Mouse (Mus musculus): Measurements from ENCODE around the gene Rtp2.
"Not testable (repeated sequence)": the region's sequence is repeated elsewhere in the genome, so short reads cannot be mapped to it uniquely, and the experiment has no call there.

Gene Rtp2

DNA sequence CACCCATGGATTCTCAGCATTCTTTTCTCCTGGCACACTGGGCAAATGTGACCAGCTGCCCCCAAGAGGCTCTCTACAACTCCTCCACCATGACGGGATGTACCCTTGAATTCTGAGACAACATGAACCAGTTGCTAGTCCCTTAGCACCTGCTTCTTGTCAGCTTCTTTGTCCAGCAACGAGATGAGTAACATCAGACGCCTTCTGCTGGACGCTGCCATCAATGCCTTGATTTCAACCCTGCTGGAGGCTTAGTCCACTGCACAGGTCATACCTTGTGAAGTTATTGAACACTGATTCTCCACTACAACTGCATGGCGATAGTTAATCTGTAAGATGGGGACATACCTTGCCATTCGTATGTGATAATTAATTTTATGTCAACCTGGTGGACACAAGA is 15.5 kb upstream of the Rtp2 start:
- no peak for DNase-seq

DNA sequence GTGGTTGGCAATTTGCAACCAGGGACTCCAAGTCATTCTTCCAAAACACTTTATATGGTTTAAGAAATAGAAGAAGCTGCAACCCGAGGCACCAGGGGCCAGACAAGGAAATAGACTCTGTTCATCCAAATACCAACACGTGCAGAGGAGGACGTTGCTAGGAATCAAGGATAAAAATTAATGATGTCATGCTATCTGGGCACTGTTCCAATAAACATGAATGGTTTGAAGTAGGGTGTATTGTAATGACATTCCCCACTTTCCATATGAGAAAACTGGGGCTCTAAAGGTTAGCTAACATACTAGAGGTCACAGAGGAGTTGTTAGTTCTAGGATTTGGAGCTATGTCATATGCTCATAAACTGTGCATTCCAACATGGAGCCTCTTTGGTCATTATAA is 12.6 kb upstream of the Rtp2 start:
- no peak for DNase-seq

DNA sequence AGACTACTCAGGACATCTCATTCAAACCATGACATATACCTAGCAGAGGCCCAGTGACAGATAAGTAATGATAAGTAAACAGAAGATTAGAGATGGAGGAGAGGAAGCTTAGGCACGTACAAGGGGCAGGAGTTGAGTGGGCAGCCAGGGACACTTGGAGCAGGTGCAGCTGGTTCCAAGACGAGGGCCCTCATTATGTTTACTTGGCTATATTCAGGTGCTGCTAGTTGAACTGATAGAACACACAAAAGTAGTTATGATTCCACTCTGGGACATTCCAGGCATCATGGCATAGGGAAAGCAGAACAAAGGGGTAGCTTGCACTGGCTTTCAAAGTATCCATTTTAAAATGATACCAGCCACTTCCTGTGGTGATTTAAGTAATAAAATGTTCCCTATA is 2.2 kb upstream of the Rtp2 start:
- DNase-seq, result no peak

DNA sequence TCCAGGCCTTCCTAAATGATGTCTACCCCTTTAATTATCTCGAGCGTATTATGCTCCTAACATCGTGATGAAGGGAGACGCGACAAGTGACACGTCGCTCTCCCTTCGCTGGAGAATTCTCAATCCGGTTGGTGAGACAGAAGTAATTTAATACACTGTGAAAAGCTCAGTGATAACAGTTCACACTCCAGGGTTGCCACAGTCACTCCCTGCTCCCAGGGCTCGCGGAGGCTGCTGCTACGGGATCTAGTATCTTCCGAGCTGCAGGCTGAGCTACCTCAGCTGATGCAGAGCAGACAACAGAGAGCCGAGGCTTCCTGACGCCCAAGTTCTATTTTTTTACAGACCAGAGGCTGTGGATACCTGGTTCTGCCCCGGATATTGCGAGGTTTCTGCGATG is 919 bp downstream of the Rtp2 start:
- DNase-seq, result no peak

DNA sequence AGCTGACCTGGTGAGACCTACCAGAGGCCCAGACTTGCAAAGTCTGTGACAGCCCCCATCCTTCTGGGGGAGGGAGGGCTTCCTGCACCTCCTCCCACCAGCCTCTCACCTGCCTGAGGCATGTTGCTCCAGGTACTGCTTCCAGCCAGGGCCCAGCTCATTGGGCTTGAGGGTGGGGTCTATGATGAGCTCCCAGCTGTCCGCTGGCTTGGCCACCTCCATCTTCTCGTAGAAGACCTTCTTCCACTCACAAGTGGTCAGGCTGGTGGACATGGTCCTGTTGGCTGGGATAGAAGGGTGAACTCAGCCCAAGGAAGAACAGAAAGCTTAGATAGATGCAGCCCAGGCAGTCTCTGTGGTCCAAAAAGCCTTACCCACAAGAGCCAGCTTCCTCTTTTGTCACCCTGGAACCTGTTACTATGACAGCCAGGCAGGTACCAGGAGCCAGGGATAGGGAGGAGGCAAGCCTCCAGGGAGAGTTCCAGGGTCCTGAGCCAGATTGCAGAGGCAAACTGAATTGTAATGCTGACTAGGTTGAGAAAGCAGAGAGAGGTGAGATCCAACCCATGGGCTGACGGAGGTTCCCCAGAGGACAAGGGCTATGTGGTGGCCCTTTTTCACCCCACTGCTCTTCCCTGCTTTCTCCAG is 1.6 kb downstream of the Rtp2 start:
- no peak for DNase-seq

DNA sequence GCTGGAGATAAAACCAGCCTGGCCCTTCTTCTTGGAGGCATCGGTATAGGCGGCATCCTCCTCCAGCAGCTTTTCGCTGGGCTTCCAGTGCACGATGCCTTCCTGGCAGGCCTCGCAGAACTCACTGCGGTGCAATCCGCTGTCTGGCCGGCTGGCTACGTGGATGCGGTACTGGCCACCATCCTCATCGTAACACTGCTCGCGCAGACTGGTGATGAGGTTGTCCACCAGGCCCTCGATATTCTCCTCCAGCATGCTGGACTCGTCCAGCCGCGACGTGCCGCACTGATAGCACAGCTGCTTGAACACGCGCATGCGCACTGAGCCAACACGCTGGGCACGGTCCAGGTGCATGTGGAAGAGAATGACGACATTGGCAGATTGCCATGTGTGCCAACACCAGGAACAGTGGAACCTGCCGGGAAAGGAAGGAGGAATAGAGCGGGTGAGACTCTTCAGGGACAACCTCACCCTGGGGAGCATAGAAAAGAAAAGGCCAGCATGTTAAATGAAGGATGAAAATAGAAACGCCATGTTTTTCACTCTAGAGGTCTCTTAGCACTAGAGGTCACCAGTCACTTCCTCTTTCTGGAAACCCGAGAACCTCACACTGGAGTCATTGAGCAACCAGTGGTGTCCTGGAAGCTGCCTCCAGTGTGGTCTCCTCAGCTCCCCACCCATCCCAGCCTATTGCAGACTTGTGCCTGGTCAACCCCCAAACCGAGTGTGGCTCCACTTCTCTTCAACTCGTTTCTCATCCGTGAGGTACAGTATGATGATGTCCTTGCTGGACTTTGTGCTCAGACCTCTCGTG is 4.7 kb downstream of the Rtp2 start:
- DNase-seq, result no peak

DNA sequence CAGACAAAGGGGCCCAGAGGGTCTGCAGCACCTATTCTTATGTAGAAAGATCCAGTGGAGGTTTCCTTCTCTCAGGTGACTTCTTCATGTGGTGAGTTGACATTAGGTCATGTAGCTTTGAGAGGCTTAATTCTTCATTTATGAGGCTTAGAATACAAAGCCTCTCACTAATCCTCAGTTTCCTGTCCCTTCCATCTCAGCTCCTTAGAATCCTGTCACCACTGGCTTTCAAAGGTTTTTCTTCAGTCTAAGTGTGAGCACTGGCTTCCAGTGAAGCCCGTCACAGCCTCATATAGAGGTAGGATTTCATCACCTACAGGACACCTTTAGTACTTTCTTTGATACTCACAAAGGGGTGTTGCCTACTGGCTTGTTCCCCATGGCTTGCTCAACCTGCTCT is 9.3 kb downstream of the Rtp2 start:
- DNase-seq, result no peak

DNA sequence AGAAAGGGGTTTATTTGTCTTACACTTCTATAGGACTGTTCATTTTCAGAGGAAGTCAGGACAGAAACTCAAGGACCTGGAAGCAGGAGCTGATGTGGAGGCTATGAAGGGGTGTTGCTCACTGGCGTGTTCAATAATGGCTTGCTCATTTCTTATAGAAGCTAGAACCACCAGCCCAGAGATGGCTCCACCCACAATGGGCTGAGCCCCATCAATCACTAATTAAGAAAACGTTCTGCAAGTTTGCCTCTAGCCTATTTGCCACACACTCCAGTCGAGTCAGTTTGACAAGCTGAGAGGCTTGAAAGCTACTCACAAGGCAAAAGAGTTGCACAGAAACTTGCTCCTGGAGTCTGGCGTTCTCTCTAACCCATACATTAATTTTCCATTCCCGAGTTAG is 10.5 kb downstream of the Rtp2 start:
- DNase-seq, result no peak

DNA sequence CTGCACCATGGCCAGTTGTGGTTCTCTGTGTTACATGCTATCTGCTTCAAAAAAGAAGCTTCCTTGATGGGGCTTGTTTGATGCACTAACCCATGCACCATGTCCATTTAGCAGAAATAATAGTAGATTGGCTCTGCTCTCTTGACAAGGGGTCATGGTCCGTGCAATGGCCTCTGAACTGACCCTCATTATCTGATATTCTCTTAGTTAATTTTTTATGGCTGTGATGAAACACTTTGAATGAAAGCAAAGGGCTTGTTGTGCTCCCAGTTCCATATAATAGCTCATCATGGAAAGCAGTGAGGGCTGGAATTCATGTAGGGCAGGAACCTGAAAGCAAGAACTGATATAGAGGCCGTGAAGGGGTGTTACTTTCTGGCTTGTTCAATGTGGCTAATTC is 12.8 kb downstream of the Rtp2 start:
- DNase-seq, result no peak

DNA sequence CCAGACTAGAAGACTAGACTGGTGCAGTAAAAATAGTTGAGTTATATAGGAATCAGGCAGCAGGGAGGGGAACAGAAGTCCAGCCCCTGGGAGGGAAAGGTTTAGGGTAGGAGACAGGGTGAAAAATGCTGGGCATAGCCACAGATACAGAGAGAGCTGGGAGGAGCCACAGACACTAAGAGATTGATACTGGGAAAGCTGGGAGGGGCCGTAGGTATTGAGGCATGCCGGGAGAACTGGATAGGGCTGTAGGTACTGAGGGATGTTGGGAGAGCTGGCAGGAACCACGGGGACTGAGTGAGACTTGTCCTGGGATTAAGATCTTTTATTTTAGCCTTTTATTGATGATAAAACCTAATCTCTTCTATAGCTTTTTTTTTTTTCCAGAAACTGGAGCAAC is 18.8 kb downstream of the Rtp2 start:
- no peak for DNase-seq

DNA sequence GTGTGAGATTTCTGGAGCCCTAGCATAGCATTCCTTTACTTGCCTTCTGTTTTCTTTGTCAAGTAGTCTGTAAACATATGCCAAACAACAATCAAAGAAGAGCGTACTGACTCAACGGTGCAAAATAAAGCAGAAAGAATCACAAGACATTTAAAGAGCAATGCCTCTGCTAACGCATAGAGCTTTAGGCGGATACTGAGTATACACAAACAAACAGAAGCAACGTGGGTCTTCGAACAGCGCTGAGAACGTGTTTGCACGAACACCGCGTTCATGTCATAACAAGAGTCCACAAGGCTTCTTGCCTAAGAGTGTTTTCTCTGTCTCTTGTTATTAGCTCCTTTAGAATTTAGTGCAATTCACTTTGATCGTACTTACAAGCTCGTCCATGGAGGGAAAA is 19.5 kb downstream of the Rtp2 start:
- DNase-seq, result no peak

DNA sequence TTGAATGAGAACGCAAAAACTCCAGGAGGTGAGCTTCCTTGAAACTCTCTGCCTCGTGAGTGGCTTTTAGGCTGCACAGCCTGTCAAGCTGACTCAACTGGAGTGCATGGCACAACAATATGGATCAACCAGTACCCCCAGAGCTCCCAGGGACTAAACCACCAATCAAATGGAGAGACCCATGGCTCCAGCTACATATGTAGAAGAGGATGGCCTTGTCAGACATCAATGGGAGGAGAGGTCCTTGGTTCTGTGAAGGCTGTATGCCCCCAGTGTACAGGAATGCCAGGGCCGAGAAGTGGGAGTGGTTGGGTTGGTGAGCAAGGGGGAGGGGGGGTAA is 23.2 kb downstream of the Rtp2 start:
- DNase-seq, result not testable (repeated sequence)

DNA sequence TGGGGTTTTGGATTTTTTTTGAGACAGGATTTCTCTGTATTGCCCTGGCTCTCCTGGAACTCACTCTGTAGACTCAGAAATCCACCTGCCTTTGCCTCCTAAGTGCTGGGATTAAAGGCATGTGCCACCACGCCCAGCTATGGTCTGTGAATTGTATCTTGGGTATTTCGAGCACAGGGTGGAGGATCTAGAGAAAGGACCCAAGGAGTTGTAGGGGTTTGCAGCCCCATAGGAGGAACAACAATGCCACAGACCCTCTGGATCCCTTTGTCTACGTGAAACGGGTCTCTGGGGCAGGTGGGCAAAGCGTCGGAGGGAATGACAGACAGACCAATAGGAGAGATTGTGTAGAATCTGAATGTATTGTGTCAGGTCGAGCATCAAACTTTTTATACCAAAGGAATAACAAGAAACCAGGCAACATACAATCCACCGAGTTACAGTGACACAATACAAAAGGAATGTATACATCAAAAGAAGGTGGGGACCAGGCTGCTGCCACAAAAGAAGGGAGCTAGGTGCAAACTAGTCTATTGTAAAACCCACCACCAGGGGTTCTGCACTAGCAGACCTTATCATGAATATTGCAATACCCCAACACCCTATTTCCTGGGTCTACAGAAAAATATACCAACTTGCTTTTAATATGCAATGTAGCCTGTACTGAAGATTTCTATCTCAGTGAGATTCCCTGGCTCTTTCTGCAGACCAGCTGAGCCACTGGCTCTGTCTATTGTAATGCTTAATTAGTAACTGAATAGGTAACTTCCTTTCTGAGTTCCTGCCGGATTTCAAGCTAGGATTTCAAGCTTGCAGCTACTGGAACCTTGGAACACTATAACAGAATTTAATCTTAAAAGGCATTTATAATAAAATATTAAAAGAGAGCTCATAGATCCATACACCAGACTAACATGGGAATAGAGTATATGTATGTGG is 23.8 kb downstream of the Rtp2 start:
- not testable (repeated sequence) for DNase-seq

DNA sequence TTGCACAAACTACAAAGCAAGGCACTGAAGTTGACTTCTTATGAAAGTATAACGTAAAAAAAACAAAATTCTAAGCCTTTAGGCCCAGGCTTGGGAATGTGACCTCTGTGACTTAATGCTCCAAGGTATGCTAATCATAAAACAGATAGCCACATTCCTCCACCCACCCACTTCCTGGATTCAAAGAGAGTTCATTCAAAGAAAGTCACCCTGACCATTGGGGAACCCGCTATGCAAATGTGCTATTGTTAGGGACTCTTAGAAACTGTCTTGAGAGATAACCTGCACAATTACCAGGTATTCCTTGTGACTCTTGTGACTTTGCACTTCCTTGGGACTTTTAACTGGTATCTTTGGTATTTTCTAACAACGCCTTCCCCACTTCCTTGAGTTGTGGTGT is 25.6 kb downstream of the Rtp2 start:
- DNase-seq, result not testable (repeated sequence)

DNA sequence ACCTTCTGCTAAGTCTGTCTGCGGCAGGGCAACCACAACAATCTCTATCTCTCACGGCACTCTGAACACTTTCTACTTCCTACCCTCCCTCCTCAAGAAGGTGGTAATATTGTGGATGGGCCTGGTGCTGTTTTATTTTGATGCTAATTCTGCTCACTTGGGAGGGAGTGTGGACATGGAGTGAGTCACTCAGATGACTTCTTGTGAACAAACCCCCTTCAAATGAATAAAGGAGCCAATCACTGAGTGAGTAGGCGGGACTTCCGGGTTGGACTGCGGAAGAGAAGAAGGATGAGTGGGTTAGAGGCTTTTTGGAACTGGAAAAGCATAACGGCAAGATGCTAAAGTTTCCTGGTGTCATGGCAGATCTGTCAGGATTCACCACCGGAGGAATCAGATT is 30.8 kb downstream of the Rtp2 start:
- no peak for DNase-seq

DNA sequence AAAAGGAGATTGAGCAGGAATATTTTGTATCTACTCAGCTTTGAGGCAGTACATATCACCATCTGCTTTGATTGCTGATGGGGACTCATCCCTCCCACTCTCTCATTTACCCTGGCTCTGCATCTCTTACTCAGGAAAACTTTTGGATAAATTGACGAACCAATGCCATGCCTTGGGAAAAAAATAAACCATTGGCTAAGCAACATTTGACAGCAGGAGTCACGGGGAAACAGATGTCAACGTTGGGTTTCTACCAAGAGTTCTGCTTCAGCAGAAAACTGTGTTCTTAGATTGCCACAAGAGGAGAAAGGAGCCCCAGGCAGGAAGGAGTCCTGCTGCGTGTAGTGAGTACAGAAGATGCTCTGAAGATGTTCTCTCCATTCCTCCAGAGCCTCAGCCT is 32.1 kb downstream of the Rtp2 start:
- DNase-seq, result no peak

DNA sequence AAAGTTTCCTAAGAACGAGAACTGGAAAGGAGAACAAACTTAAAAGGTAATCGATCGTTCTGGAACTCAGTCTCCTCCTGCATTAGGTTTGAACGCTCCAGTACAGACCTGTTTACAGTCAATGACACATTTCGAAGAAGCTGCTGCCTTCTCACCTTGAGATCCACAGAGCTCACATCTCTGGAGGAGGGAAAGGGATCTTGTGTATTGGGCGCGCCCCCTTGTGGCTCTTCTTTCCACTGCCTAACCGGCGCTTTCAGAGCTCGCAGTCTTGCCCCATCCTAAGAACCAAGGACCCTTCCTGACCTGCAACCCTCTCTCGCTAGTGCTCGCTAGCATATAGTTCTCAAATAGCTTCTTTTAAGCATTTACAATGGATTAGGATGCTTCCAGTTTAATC is 33.4 kb downstream of the Rtp2 start:
- peak; percentile 51 for DNase-seq

DNA sequence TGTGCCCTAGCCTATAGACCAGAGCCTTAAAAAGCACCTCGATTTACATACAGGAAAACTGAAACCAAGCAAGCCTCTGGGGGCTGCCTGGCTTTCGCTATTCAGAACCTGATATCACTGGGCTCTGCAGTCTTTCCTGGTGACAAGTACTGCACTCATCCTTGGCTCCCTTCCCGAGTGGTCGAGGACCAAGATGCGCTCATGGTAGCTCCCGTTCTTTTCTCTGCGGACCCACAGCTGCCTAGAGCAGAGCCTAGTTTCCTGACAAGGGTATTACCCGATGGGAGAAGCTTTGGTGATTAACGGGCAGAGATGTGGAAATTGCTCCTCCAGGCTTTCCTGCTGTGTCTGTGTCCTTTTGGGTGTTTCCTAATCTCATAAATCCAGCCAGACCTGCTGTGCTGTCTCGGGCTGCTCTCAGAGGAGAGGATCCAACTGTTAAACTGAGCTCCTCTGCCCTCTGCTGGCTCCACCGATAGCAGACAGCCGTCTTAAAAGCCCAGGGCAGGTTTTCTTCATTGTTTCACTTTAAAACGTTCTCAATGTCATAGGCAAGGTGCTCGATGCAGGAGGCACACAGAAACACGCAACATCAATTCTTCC is 34.1 kb downstream of the Rtp2 start:
- DNase-seq, result peak; percentile 34

DNA sequence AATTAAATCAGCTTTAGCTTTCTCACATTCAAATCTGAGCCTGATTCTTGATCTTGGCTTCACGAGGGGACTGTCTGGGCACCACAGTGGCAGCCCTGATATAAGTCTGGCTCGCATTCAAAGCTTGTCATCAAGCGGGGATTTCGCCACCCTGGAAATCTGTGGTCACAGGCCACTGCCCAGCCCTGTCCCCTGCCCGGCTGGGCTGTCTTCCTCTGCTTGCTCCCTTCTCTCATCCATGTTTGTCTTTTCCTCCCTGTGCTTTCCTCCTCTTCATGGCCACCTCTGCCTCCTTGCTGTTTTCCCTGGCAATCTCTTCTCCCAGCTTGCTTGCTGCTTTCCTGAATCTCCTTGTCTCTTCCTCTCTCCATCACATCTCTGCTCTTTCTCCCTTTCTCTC is 34.7 kb downstream of the Rtp2 start:
- no peak for DNase-seq

DNA sequence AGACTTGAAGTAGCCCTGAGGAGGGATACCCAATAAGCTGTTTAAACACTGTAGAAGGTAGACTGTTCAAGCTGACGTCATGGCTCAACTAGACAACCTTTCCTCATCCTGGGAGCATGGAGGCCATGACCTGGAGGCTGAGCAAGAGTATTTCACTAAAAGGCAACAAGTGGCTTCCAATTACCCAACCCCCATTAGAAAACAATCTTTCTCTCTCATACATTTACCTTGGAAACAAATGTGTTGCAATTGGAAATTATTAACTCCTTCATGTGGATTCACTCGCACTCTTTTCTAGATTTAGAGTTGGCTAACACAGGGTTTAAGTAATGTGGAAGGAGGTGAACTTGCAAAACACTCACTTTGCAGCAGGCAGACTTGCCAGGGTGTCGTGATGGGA is 37.1 kb downstream of the Rtp2 start:
- no peak for DNase-seq

DNA sequence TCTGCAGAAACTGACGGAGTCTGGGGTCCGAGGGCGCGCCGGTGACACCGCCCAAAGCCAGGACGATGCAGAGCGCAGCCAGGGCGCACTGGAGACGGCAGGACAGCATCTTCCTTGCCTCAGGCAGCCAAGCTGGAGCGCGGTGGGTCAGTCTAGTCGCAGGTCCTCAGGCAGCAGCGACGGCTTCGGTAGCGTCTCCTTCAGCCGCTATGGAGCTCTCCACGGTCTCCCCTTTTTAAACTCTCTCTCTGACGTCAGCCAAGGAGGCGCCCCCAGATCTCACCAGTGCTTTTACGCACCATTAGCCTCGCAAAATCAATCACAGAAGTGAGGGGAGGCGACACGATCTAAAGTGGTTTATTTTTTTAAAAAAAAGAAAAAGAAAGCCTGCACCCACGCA is 41.6 kb downstream of the Rtp2 start, which contains the start of gene Sst:
Sst (minus strand) TSS at position 323 of the 400 bp plus-strand sequence.
- no peak for DNase-seq

DNA sequence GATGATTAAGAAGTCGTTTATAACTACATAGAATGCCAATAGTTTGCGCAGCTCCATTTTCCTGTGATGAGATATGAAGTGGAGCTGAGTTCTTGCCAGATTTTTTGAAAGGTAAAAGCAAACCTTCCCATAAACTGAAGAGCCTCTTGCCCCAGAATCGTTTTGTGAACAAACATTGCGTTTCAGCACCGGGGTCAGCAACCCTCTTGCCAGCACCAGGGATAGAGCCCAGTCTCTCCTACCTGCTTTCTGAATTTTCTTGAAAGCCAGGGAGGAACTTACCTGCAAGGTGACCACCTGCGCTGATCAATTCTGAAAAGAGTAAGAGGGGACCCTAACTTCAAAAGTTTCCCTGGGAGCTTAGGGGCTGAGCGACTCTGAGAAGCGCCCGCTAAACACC is 42.0 kb downstream of the Rtp2 start:
- no peak for DNase-seq

DNA sequence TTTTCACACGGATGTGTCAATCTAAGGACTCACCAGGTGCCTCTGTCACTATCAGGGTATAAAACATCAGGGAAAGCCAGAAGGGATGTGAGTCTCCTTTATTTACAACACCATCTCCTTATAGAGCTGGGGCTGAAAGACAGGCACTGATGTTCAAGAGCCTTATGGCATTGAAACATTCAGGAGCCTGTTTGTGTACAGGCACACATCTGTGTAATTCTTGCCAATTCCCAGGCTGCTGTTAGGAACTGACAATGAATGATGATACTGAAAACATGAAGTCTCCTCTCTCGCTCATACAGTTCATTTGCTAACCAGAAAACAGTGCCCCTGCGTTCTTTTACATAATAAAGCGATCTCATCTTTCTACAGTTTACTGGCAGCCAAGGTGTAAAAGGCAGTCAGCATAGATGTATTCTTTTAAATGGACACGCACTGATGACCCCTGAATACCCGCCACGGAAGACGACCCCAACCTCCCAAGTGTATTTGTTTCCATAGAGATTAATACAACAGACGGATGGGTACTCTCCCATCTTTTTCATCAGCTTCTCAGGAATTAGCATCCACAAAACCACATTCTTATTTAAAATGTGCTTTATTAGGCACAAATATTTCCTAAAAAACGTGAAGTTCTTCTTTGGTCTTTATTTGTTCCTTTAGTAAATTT is 44.1 kb downstream of the Rtp2 start:
- no peak for DNase-seq

Data from cerebellum, adult 11-12 months (tissue).